Mouse (Mus musculus) heart, embryonic 15.5 days (tissue): ENCODE results near the gene Atpif1. TPM values are rescaled to one million over a fixed set of nuclear protein-coding genes. Genes with fewer than 3 reads are reported as not detected.
"Not testable (repeated sequence)": the region's sequence is repeated elsewhere in the genome, so short reads cannot be mapped to it uniquely, and the experiment has no call there.

Source experiments
- ATAC-seq: fragments of 200-750 bp; cut with Nextera tagmentation; replicated peaks from 2 replicates; pipeline ENCODE4 v1.8.0; 2017; ENCODE audit warnings: low read depth, moderate TSS enrichment; ENCODE audit not compliant: insufficient number of reproducible peaks, insufficient read depth, low FRiP score
- H3K27ac ChIP-seq: fragments of 300-500 bp; sonication (generic); 2 replicates; pipeline ENCODE4 v1.5.1; 2015; ENCODE audit warnings: mild to moderate bottlenecking, inconsistent platforms
- H3K27me3 ChIP-seq: fragments of 300-500 bp; sonication (generic); 2 replicates; pipeline ENCODE4 v1.6.1; 2015; ENCODE audit warnings: inconsistent platforms
- H3K36me3 ChIP-seq: fragments of 300-500 bp; sonication (generic); 2 replicates; pipeline ENCODE4 v1.6.1; 2015; ENCODE audit warnings: mild to moderate bottlenecking, inconsistent platforms
- H3K4me1 ChIP-seq: fragments of 300-500 bp; sonication (generic); replicated peaks from 2 replicates; pipeline ENCODE4 v1.6.1; 2015; ENCODE audit warnings: inconsistent platforms
- H3K4me2 ChIP-seq: fragments of 300-500 bp; sonication (generic); 2 replicates; pipeline ENCODE4 v1.6.1; 2015; ENCODE audit warnings: inconsistent platforms, mild to moderate bottlenecking, moderate library complexity
- H3K4me3 ChIP-seq: fragments of 300-500 bp; sonication (generic); 2 replicates; pipeline ENCODE4 v1.5.1; 2015; ENCODE audit warnings: mild to moderate bottlenecking, inconsistent platforms
- H3K9ac ChIP-seq: fragments of 300-500 bp; sonication (generic); 2 replicates; pipeline ENCODE4 v1.6.1; 2015; ENCODE audit warnings: mild to moderate bottlenecking, inconsistent platforms
- H3K9me3 ChIP-seq: fragments of 300-500 bp; sonication (generic); replicated peaks from 2 replicates; pipeline ENCODE4 v1.6.1; 2016; ENCODE audit warnings: inconsistent platforms
- WGBS: fragments of 180-500 bp; shearing (Covaris S2); methylation state at CpG from one replicate; pipeline ENCODE4 v1.1.7; 2015; ENCODE audit warnings: mixed read lengths; 5-methylcytosine and 5-hydroxymethylcytosine counted together
- polyA plus RNA-seq: library from polyadenylated mRNA; unstranded; fragments of >200 nt; fragmentation: Nextera tagmentation; extraction: Ambion mirVana; gene quantifications from 2 replicates; pipeline ENCODE4 v1.2.1, GENCODE M21; 2015

Atpif1 gene
- 1,171 and 1,479 TPM in 2 replicates for polyA plus RNA-seq

DNA sequence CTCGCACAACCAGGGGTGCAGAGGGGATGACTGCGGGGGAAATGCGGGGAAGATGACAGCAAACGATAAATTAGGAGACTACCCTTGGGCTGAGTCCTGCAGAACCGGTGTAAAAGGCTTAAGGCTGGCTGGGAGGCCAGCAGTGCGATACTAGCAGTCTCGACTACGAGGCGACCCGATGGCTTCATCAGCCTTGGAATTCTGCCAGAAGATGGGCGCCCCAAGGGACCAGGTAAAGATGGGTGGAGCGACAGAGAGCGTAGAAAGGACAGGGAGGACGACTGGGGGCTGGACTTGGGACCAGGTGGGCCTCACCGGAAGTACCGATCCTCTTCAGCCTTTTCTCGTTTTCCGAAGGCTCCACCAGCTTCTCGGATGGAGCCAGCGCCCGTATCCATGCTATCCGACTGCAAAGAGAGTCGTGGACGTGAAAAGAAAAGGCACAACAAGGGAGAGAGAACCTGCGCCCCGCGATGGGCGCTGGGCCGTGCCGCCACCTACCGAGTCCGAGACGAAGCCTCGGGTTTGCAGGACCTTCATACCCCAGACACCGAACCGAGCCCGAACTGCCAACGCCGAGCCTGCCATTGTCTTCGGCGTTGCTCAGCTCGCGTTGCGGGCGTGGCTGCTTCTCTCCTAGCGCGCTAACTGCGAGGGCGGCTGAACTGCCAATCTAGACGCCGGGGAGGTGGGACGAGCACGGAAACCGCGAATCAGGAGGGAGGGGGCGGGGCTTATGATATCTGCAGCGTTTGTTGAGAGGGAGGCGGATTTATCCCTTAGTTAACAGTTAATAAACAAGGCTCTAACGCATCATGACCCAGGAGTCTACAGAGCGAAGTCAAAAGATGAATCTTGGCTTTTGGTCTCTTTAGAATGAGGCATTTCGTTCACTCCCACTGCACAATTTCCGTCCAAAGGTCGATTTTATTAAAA, at the start of gene Atpif1:
Gene Atpif1, minus strand, starts transcription at position 679 of the 936 bp plus-strand sequence.
- Histone ChIP-seq H3K36me3 (peaks cover 20% of the 10 kb centered on the region), H3K9ac (peak within 1 kb of the TSS; percentile 83), H3K27ac (peak within 1 kb of the TSS; percentile 94), H3K4me2 (peak within 1 kb of the TSS; percentile 69), H3K27me3 (no peaks in the 10 kb centered on the region), H3K4me3 (peak within 1 kb of the TSS; percentile 76), H3K4me1 (peaks cover 36% of the 10 kb centered on the region), H3K9me3 (no peaks in the 10 kb centered on the region)
- under 1% methylated on average over 63 of the region's 63 CpGs for WGBS
- ATAC-seq, result peak; percentile 78

GRCm38 (mm10) chr4:132574809-132575347, 41.4 kb upstream of the Atpif1 start:
- Histone ChIP-seq H3K9ac (no peak overlapping the region), H3K4me3 (no peak overlapping the region), H3K36me3 (no peaks in the 10 kb centered on the region), H3K9me3 (no peaks in the 10 kb centered on the region), H3K4me2 (no peak overlapping the region), H3K27me3 (no peaks in the 10 kb centered on the region), H3K27ac (no peak overlapping the region), H3K4me1 (peaks cover 7% of the 10 kb centered on the region)
- no peak for ATAC-seq
- WGBS, result 97% methylated on average over 1 of the region's 1 CpGs

DNA sequence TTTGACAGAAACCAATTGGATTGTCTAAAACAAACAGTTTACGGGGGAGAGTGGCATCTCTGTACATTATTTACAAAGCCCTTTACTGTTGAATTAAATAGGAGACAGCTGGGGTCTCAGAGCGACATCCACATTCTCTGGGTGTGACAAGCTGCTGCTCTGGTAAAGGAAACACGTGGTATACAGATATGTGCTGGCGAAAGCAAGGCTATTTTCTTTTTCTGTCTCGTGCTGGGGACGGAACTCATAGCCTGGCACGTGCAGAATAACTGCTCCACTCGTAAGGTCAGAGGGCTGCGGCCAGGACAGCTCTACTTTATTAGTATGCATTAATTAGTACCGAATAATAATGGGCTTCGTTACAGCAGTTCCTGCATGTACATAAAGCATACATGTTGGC, 39.9 kb upstream of the Atpif1 start:
- no peaks in the 10 kb centered on the region for H3K9me3 ChIP-seq
- no peak overlapping the region; the same call in 1 of the 2 replicates for H3K4me2 ChIP-seq
- H3K27me3 ChIP-seq, result no peaks in the 10 kb centered on the region
- no peak overlapping the region for H3K9ac ChIP-seq
- H3K4me1 ChIP-seq, result peaks cover 7% of the 10 kb centered on the region
- no peaks in the 10 kb centered on the region for H3K36me3 ChIP-seq
- WGBS, result 36% methylated on average over 11 of the region's 11 CpGs
- H3K4me3 ChIP-seq, result no peak overlapping the region
- peak overlapping the region; percentile 20; the same call in 1 of the 2 replicates for H3K27ac ChIP-seq
- peak; percentile 70; the same call in 1 of the 2 replicates for ATAC-seq

- no peak for ATAC-seq
- H3K27ac ChIP-seq, result no peak overlapping the region
- no peak overlapping the region for H3K4me2 ChIP-seq
- no peaks in the 10 kb centered on the region for H3K27me3 ChIP-seq
- H3K36me3 ChIP-seq, result no peaks in the 10 kb centered on the region
- no peaks in the 10 kb centered on the region for H3K9me3 ChIP-seq
- H3K4me3 ChIP-seq, result no peak overlapping the region
- H3K4me1 ChIP-seq, result peaks cover 7% of the 10 kb centered on the region
- no peak overlapping the region for H3K9ac ChIP-seq
- WGBS, result 89% methylated on average over 9 of the region's 9 CpGs
Observed at GRCm38 (mm10) chr4:132571190-132571589, 37.7 kb upstream of the Atpif1 start.

- Histone ChIP-seq H3K27me3 (no peaks in the 10 kb centered on the region), H3K9me3 (no peaks in the 10 kb centered on the region), H3K27ac (no peak overlapping the region), H3K4me1 (peaks cover 9% of the 10 kb centered on the region), H3K9ac (no peak overlapping the region), H3K4me3 (no peak overlapping the region), H3K36me3 (no peaks in the 10 kb centered on the region), H3K4me2 (no peak overlapping the region)
- WGBS, result 83% methylated on average over 5 of the region's 5 CpGs
- no peak for ATAC-seq
Observed at GRCm38 (mm10) chr4:132569115-132569514, 35.7 kb upstream of the Atpif1 start.

GRCm38 (mm10) chr4:132567361-132567779, 33.9 kb upstream of the Atpif1 start:
- H3K9me3 ChIP-seq, result no peaks in the 10 kb centered on the region
- 0 out of 2 replicates have a peak, but pooled peaks have one; percentile 8 for ATAC-seq

GRCm38 (mm10) chr4:132565089-132565747, 31.8 kb upstream of the Atpif1 start:
- WGBS, result 75% methylated on average over 12 of the region's 12 CpGs
- H3K27ac ChIP-seq, result no peak overlapping the region
- H3K9me3 ChIP-seq, result no peaks in the 10 kb centered on the region
- ATAC-seq, result no peak
- H3K9ac ChIP-seq, result no peak overlapping the region
- no peak overlapping the region for H3K4me3 ChIP-seq
- H3K4me1 ChIP-seq, result peaks cover 5% of the 10 kb centered on the region
- no peaks in the 10 kb centered on the region for H3K36me3 ChIP-seq
- no peaks in the 10 kb centered on the region for H3K27me3 ChIP-seq
- no peak overlapping the region for H3K4me2 ChIP-seq

More at GRCm38 (mm10) chr4:132567361-132567779, 33.9 kb upstream of the Atpif1 start:
- no peak overlapping the region for H3K9ac ChIP-seq
- H3K4me2 ChIP-seq, result no peak overlapping the region
- H3K27me3 ChIP-seq, result no peaks in the 10 kb centered on the region
- 56% methylated on average over 9 of the region's 9 CpGs for WGBS
- no peak overlapping the region for H3K27ac ChIP-seq
- no peaks in the 10 kb centered on the region for H3K36me3 ChIP-seq
- peaks cover 5% of the 10 kb centered on the region for H3K4me1 ChIP-seq
- H3K4me3 ChIP-seq, result no peak overlapping the region

DNA sequence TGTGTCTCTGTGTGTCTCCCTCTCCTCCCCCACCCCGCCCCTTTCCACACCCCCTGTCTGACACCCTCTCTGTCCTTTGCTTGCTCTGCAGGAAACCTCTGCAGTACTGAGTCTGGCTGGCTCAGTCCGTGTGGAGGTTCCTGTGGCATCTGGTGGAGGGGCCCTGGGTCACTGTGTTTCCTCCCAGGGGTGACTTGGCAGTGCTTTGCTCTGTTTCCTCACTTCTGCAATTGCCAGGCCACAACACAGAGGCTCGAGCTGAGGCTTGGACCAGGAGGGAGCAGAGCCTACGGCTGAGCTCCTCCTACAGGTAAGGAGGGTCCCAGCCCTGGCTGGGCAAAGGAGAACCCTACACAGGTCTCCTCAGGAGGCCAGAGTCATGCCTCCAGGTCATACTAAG, 30.5 kb upstream of the Atpif1 start, which contains the start of gene Ptafr:
Gene Ptafr, plus strand, starts transcription at position 103 of the 400 bp plus-strand sequence.
- ATAC-seq, result 0 out of 2 replicates have a peak, but pooled peaks have one; percentile 20
- H3K9me3 ChIP-seq, result no peaks in the 10 kb centered on the region
- no peak within 1 kb of the TSS for H3K9ac ChIP-seq
- H3K4me3 ChIP-seq, result no peak within 1 kb of the TSS
- 0 out of 2 replicates have a peak within 1 kb of the TSS, but pooled peaks have one; percentile 4 for H3K4me2 ChIP-seq
- WGBS, result 29% methylated on average over 4 of the region's 4 CpGs
- H3K36me3 ChIP-seq, result no peaks in the 10 kb centered on the region
- no peaks in the 10 kb centered on the region for H3K27me3 ChIP-seq
- H3K4me1 ChIP-seq, result peaks cover 5% of the 10 kb centered on the region
- no peak within 1 kb of the TSS for H3K27ac ChIP-seq

DNA sequence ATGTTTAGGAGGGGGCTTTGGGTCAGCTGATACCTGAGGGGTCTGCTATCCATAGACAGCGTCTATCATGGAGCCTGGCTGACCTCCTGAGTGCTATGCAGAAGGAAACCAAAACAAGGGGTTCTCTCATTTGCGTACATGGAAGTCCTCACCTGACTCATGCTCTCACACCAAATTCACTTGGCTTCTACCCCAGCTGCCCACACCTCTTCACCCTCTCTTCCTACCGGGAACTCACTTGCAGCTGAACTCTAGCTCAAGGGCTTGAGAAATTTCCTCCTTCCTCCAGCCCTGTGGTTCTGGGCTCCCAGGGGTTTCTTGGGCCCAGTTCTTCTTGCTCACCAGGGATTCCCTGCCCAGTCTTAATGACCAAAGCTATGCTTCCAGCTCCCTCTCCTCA, 29.8 kb upstream of the Atpif1 start:
- no peaks in the 10 kb centered on the region for H3K27me3 ChIP-seq
- H3K36me3 ChIP-seq, result no peaks in the 10 kb centered on the region
- no peak overlapping the region for H3K4me2 ChIP-seq
- no peak overlapping the region for H3K27ac ChIP-seq
- H3K9ac ChIP-seq, result no peak overlapping the region
- H3K4me1 ChIP-seq, result peaks cover 5% of the 10 kb centered on the region
- no peak overlapping the region for H3K4me3 ChIP-seq
- H3K9me3 ChIP-seq, result no peaks in the 10 kb centered on the region
- 67% methylated on average over 3 of the region's 3 CpGs for WGBS
- ATAC-seq, result no peak

- H3K27ac ChIP-seq, result 0 out of 2 replicates have a peak overlapping the region, but pooled peaks have one; percentile 43
- 94% methylated on average over 7 of the region's 7 CpGs for WGBS
- H3K4me2 ChIP-seq, result not testable (repeated sequence)
Observed at GRCm38 (mm10) chr4:132555550-132555949, 22.1 kb upstream of the Atpif1 start.

GRCm38 (mm10) chr4:132554653-132555052, 21.2 kb upstream of the Atpif1 start:
- H3K9ac ChIP-seq, result no peak overlapping the region
- peak overlapping the region; percentile 43 for H3K27ac ChIP-seq
- 49% methylated on average over 8 of the region's 8 CpGs for WGBS
- H3K4me1 ChIP-seq, result peaks cover 13% of the 10 kb centered on the region
- H3K4me3 ChIP-seq, result no peak overlapping the region
- no peaks in the 10 kb centered on the region for H3K9me3 ChIP-seq
- ATAC-seq, result peak; percentile 2; the same call in 1 of the 2 replicates
- peaks cover 29% of the 10 kb centered on the region for H3K36me3 ChIP-seq
- no peaks in the 10 kb centered on the region for H3K27me3 ChIP-seq
- no peak overlapping the region for H3K4me2 ChIP-seq

More at GRCm38 (mm10) chr4:132555550-132555949, 22.1 kb upstream of the Atpif1 start:
- not testable (repeated sequence) for H3K9me3 ChIP-seq, H3K9ac ChIP-seq, H3K4me3 ChIP-seq, ATAC-seq, H3K27me3 ChIP-seq
- Histone ChIP-seq H3K4me1 (peaks cover 13% of the 10 kb centered on the region), H3K36me3 (peaks cover 20% of the 10 kb centered on the region)
